Mouse (Mus musculus): ENCODE results near the gene Ccdc70.

GRCm38 (mm10) chr8:21978193-21978592 is 8.6 kb downstream of the Ccdc70 start:
- TF ChIP-seq CTCF (IDR thresholded peaks at IDR 0.05; ENCODE audit: extremely low read depth, insufficient read length, insufficient replicate concordance, low read depth, low read length) (no peak), POLR2A (IDR thresholded peaks at IDR 0.05; ENCODE audit: low read depth, low read length) (no peak)

All from small intestine, adult 2 months (tissue).